Mouse (Mus musculus): ENCODE measurements around the gene Tnfrsf1a. TPM values are rescaled to one million over a fixed set of nuclear protein-coding genes. Genes with fewer than 3 reads are reported as not detected.

Tnfrsf1a gene
- polyA plus RNA-seq, 1 experiment from 2014 or later: 19.0 TPM

GRCm38 (mm10) chr6:125364448-125364847, 15.3 kb downstream of the Tnfrsf1a start:
- ATAC-seq (ENCODE audit: low FRiP score) (no peak), DNase-seq (ENCODE audit: low spot score, missing footprints) (no peak)
- Histone ChIP-seq H3K4me3 (ENCODE audit: low read depth, low read length) (no peak overlapping the region), H3K4me2 (peak overlapping the region; percentile 9; the same call in 1 of the 2 replicates), H3K9ac (ENCODE audit: low read length) (no peak overlapping the region), H3K4me1 (ENCODE audit: control insufficient read depth, insufficient read depth, low read length) (peaks cover 9% of the 10 kb centered on the region), H3K9me3 (ENCODE audit: control insufficient read depth, low read length) (no peaks in the 10 kb centered on the region), H3K27ac (ENCODE audit: low read depth, low read length) (no peak overlapping the region), H3K36me3 (ENCODE audit: control insufficient read depth, insufficient read depth, low read length) (no peaks in the 10 kb centered on the region), H3K27me3 (ENCODE audit: control insufficient read depth, insufficient read depth, low read length) (peaks cover 30% of the 10 kb centered on the region)
- WGBS: 8% methylated on average over 8 of the region's 8 CpGs

DNA sequence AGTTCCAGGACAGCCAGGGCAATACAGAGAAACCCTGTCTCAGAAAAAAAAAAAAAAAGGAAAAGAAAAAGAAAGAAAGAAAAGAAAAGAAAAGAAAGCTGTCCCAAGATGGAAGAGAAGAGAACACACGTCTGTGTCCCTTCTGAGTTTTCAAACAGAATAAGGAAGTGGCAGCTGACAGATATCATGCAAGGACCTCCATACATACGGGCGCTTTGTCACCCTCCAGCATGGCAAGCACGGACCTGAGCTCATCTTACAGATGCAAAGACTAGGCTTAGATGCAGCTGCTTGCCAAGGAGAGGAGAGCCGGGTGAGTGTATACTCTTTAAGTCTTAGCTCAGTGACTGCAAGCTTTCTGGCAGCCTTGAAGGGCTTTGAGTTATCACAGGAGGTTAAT, 16.4 kb downstream of the Tnfrsf1a start:
- H3K4me1 ChIP-seq (ENCODE audit: control insufficient read depth, insufficient read depth, low read length): peaks cover 9% of the 10 kb centered on the region
- ATAC-seq (ENCODE audit: low FRiP score) (no peak), DNase-seq (ENCODE audit: low spot score, missing footprints) (no peak)
- no peak overlapping the region for H3K27ac ChIP-seq (ENCODE audit: low read depth, low read length)
- 87% methylated on average over 5 of the region's 5 CpGs for WGBS
- H3K4me2 ChIP-seq: no peak overlapping the region
- H3K4me3 ChIP-seq (ENCODE audit: low read depth, low read length): no peak overlapping the region
- peaks cover 30% of the 10 kb centered on the region for H3K27me3 ChIP-seq (ENCODE audit: control insufficient read depth, insufficient read depth, low read length)
- no peak overlapping the region for H3K9ac ChIP-seq (ENCODE audit: low read length)
- no peaks in the 10 kb centered on the region for H3K36me3 ChIP-seq (ENCODE audit: control insufficient read depth, insufficient read depth, low read length)
- no peaks in the 10 kb centered on the region for H3K9me3 ChIP-seq (ENCODE audit: control insufficient read depth, low read length)

DNA sequence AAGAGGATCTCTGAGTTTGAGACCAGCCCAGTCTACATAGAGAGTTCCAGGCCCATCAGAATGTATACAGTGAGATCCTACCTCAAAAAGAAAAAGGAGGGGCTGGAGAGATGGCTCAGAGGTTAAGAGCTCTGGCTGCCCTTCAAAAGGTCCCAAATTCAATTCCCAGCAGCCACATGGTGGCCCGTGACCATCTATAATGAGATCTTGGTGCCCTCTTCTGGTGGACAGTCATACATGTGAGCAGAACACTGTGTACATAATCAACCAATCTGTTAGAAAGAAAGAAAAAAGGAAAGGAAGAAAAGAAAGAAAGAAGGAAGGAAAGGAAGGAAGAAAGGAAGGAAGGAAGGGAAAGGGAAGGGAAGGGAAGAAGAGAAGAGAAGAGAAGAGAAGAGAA, 17.0 kb downstream of the Tnfrsf1a start:
- WGBS: 74% methylated on average over 1 of the region's 1 CpGs
- no peaks in the 10 kb centered on the region for H3K9me3 ChIP-seq (ENCODE audit: control insufficient read depth, low read length)
- H3K9ac ChIP-seq (ENCODE audit: low read length): no peak overlapping the region
- no peak overlapping the region for H3K4me2 ChIP-seq
- peaks cover 9% of the 10 kb centered on the region for H3K4me1 ChIP-seq (ENCODE audit: control insufficient read depth, insufficient read depth, low read length)
- no peak for ATAC-seq (ENCODE audit: low FRiP score)
- no peak overlapping the region for H3K4me3 ChIP-seq (ENCODE audit: low read depth, low read length)
- peaks cover 28% of the 10 kb centered on the region for H3K27me3 ChIP-seq (ENCODE audit: control insufficient read depth, insufficient read depth, low read length)
- H3K27ac ChIP-seq (ENCODE audit: low read depth, low read length): no peak overlapping the region
- H3K36me3 ChIP-seq (ENCODE audit: control insufficient read depth, insufficient read depth, low read length): no peaks in the 10 kb centered on the region
- DNase-seq (ENCODE audit: low spot score, missing footprints): no peak

DNA sequence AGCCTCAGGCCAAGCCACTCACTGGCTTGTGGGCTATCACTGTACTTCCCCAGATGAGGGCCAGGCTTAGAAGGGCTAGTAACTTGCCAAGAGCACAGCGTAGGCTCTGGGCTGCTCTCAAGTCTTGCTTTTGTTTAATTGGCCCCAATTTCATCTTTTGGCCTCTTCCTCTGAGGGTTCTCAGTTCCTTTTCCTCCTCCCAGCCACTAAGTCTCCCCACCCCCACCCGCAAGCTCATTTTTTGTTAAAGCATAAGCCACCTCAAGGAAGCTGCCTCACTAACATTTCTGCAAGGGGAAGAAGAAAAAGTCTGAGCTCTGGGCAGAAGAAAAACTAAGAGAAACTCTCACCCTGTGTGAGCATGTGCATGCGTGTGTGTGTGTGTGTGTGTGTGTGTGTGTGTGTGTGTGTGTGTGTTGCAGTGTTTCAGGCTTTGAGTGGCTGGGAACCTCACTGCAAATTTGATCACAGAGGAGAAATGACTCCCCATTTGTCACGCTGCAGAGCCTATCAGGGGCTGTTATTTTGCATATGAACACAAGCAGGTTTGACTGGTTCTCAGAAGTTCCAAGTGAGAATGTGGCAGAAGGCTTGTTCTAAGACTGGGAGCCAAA, 18.7 kb downstream of the Tnfrsf1a start:
- no peak for DNase-seq (ENCODE audit: low spot score, missing footprints)

GRCm38 (mm10) chr6:125377042-125377441, 27.9 kb downstream of the Tnfrsf1a start:
- Histone ChIP-seq H3K27ac (ENCODE audit: low read depth, low read length) (no peak overlapping the region), H3K4me2 (no peak overlapping the region), H3K4me1 (ENCODE audit: control insufficient read depth, insufficient read depth, low read length) (peaks cover 12% of the 10 kb centered on the region), H3K36me3 (ENCODE audit: control insufficient read depth, insufficient read depth, low read length) (no peaks in the 10 kb centered on the region), H3K9ac (ENCODE audit: low read length) (no peak overlapping the region), H3K4me3 (ENCODE audit: low read depth, low read length) (no peak overlapping the region), H3K27me3 (ENCODE audit: control insufficient read depth, insufficient read depth, low read length) (peaks cover 32% of the 10 kb centered on the region), H3K9me3 (ENCODE audit: control insufficient read depth, low read length) (no peaks in the 10 kb centered on the region)
- 56% methylated on average over 6 of the region's 6 CpGs for WGBS
- ATAC-seq (ENCODE audit: low FRiP score): no peak
- DNase-seq (ENCODE audit: low spot score, missing footprints): no peak

More for the DNA sequence above, 18.7 kb downstream of the Tnfrsf1a start:
- WGBS: 57% methylated on average over 4 of the region's 4 CpGs
- no peaks in the 10 kb centered on the region for H3K9me3 ChIP-seq (ENCODE audit: control insufficient read depth, low read length)
- H3K4me1 ChIP-seq (ENCODE audit: control insufficient read depth, insufficient read depth, low read length): peaks cover 8% of the 10 kb centered on the region
- ATAC-seq (ENCODE audit: low FRiP score): no peak
- H3K9ac ChIP-seq (ENCODE audit: low read length): no peak overlapping the region
- no peaks in the 10 kb centered on the region for H3K36me3 ChIP-seq (ENCODE audit: control insufficient read depth, insufficient read depth, low read length)
- H3K27ac ChIP-seq (ENCODE audit: low read depth, low read length): no peak overlapping the region
- no peak overlapping the region for H3K4me3 ChIP-seq (ENCODE audit: low read depth, low read length)
- no peak overlapping the region for H3K4me2 ChIP-seq
- H3K27me3 ChIP-seq (ENCODE audit: control insufficient read depth, insufficient read depth, low read length): peaks cover 15% of the 10 kb centered on the region

DNA sequence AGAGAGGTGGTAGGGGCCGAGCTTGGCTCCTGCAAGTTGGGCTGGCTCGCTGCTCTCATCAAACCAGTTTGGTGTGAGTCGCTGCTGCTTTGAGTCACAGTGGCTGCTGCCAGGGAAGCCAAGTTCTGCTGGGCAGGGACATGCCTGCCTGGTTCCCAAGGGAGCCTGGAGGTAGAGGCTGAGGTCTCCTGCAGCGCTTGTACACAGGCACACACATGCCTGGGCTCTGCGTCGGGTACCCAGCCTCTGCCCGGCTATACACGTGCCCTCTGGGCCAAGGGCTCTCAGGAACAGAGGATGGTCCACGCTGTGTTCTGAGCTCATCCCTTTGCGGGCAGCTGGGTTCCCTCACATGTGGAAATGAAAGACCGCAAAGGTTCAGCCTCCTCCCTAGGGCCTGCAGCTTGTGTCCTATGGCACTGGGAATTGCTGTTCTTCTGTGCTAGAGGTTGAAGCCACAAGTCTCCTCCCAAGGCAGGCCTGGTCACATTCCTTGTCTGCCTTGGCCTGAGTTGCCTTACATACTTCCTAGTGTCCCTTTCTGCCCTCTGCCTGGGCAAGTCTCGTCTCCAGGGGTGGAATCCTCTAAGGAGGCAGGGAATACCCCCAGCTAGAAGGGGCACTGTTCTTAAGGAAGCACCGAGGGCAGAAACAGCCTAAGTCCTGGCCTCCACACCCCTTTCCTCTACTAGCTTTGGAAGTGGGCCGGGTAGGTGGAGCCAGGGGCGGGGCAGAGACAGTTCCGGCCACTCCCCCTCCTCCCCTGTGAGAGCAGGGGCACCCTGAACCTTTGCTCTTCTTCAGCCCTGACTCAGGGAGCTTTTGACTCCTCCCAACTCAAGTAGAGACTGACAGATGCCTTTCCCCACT, 28.7 kb downstream of the Tnfrsf1a start:
- 34% methylated on average over 16 of the region's 16 CpGs for WGBS
- Histone ChIP-seq H3K4me2 (no peak overlapping the region), H3K36me3 (ENCODE audit: control insufficient read depth, insufficient read depth, low read length) (no peaks in the 10 kb centered on the region), H3K9ac (ENCODE audit: low read length) (no peak overlapping the region), H3K27me3 (ENCODE audit: control insufficient read depth, insufficient read depth, low read length) (peaks cover 35% of the 10 kb centered on the region), H3K9me3 (ENCODE audit: control insufficient read depth, low read length) (no peaks in the 10 kb centered on the region), H3K4me1 (ENCODE audit: control insufficient read depth, insufficient read depth, low read length) (peaks cover 12% of the 10 kb centered on the region), H3K27ac (ENCODE audit: low read depth, low read length) (no peak overlapping the region), H3K4me3 (ENCODE audit: low read depth, low read length) (no peak overlapping the region)
- DNase-seq (ENCODE audit: low spot score, missing footprints) (peak; percentile 87), ATAC-seq (ENCODE audit: low FRiP score) (peak; percentile 45; the same call in 1 of the 2 replicates)

DNA sequence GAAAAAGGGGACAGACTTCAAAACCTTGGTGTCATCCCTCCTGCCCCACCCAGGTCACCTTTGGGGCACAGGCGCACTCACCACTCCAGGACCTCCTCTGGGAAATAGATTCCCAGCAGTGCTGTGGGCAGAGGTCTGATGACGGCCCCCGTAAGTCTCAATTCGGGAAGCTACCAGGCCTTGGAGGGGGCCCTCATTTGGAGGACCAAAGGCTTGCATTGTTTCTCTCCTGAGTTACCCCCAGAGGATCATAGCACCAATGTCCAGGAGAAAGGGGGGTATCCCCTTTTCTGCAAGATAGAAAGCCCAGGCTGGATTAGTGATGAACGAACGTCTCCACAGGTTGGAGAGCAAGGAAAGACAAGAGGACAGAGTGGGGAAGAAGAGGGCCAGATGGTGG, 29.5 kb downstream of the Tnfrsf1a start:
- no peak overlapping the region for H3K4me3 ChIP-seq (ENCODE audit: low read depth, low read length)
- peaks cover 35% of the 10 kb centered on the region for H3K27me3 ChIP-seq (ENCODE audit: control insufficient read depth, insufficient read depth, low read length)
- no peaks in the 10 kb centered on the region for H3K9me3 ChIP-seq (ENCODE audit: control insufficient read depth, low read length)
- WGBS: 10% methylated on average over 6 of the region's 6 CpGs
- H3K36me3 ChIP-seq (ENCODE audit: control insufficient read depth, insufficient read depth, low read length): no peaks in the 10 kb centered on the region
- H3K27ac ChIP-seq (ENCODE audit: low read depth, low read length): no peak overlapping the region
- DNase-seq (ENCODE audit: low spot score, missing footprints) (no peak), ATAC-seq (ENCODE audit: low FRiP score) (no peak)
- peaks cover 12% of the 10 kb centered on the region for H3K4me1 ChIP-seq (ENCODE audit: control insufficient read depth, insufficient read depth, low read length)
- H3K4me2 ChIP-seq: no peak overlapping the region
- H3K9ac ChIP-seq (ENCODE audit: low read length): no peak overlapping the region

GRCm38 (mm10) chr6:125379781-125380180, 30.6 kb downstream of the Tnfrsf1a start:
- H3K4me3 ChIP-seq (ENCODE audit: low read depth, low read length): no peak overlapping the region; the same call in 1 of the 2 replicates
- no peaks in the 10 kb centered on the region for H3K9me3 ChIP-seq (ENCODE audit: control insufficient read depth, low read length)
- WGBS: 4% methylated on average over 9 of the region's 9 CpGs
- peak overlapping the region; percentile 33 for H3K4me2 ChIP-seq
- no peak overlapping the region for H3K9ac ChIP-seq (ENCODE audit: low read length)
- no peaks in the 10 kb centered on the region for H3K36me3 ChIP-seq (ENCODE audit: control insufficient read depth, insufficient read depth, low read length)
- peak; percentile 86 for DNase-seq (ENCODE audit: low spot score, missing footprints)
- H3K27ac ChIP-seq (ENCODE audit: low read depth, low read length): no peak overlapping the region
- no peak for ATAC-seq (ENCODE audit: low FRiP score)
- H3K4me1 ChIP-seq (ENCODE audit: control insufficient read depth, insufficient read depth, low read length): peaks cover 12% of the 10 kb centered on the region
- peaks cover 35% of the 10 kb centered on the region for H3K27me3 ChIP-seq (ENCODE audit: control insufficient read depth, insufficient read depth, low read length)
